Mouse (Mus musculus) c-Kit-positive CD71-positive TER-119-negative erythroid progenitor cells, embryonic 14.5 days (primary cell): ENCODE measurements around the gene Olfr263.
A peak's percentile ranks its signal among the peaks of the same experiment; 100 is the strongest.
"Not testable (repeated sequence)": the region's sequence is repeated elsewhere in the genome, so short reads cannot be mapped to it uniquely, and the experiment has no call there.

Experiments used
- DNase-seq: peaks from one replicate; pipeline ENCODE4 v3.0.0-alpha.2; 2013; ENCODE audit warnings: low read depth

Olfr263 gene

DNA sequence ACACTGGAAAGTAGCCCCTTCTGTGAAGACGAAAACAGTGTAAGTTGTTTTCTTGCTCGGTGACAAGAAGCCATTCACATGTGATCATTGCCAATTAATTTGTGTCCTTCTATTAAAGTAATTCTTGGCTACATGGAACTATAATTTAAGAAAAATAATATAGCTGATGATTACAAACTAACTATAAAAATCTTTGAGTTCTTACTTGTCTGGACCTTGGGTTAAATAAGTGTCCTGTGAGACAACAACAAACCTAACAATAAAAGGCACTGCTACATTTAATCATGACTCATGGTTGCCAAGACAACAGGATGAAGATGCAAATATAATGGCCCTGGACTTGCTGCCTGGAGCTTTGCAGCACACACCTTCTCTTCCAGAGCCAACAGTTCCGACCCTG is at the start of gene Olfr263:
TSS of gene Olfr263 (plus strand) at position 301 of the 400 bp plus-strand sequence.
- not testable (repeated sequence) for DNase-seq

DNA sequence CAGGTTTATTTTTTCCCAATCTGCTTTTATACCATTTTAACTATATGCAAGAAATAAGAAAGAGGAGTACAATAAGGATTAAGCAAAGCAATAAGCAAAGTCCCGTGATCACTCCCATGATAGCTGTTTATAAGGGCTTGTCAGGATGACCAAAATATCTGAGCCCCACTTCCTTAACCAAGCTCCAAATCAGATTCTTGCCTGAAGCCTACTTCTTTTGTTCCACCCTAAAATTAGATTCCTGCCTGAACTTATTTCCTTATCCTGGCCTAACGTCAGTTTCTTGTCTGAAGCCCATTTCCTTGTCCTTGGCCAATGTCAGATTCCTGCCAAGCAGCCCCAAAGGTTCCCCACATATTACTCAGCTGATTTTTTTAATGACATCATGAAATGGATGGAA is 46.8 kb upstream of the Olfr263 start:
- DNase-seq, result no peak

DNA sequence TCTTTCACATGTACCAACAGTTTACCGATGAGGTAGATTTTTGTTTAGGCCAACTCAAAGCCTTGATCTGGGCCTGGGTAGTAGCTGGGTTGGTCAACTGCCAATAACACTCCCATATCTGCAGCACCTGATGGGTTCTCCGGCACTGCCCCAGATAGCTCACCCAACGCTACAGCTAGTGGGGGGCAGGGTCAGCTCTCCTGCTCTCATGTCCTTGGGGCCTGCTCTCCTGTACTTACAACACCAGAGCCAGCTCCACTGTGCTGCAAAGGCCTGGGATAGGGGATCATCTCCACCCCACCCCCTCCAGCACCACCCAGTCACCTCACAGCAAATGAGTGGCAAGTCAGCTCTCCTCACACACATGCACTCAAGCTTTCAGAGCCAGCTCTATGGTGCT is 19.7 kb upstream of the Olfr263 start:
- DNase-seq, result no peak

DNA sequence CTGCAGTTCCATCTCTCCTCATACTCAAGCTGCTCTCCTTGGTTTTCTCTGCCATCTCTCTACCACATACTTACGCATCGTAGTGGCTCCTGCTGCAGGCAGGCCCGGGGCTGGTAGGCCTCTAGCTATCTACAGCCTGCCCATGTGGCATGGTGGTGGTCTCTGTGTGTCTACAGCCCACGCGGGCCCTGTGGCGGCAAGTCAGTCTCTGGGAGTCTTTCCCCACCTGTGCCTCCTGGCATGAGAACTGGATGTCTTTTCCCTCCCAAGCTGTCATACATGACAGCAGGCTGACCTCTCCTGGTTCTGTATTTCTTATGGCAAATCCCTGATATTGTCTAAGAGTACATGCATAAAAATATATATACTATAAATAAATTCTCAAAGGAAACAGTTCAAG is 19.0 kb upstream of the Olfr263 start:
- no peak for DNase-seq

DNA sequence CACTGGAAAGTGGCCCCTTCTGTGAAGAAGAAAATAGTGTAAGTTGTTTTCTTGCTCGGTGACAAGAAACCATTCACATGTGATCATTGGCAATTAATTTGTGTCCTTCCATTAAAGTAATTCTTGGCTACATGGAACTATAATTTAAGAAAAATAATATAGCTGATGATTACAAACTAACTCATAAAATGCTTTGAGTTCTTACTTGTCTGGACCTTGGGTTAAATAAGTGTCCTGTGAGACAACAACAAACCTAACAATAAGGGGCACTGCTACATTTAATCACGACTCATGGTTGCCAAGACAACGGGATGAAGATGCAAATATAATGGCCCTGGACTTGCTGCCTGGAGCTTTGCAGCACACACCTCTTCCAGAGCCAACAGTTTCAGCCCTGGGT is 18.3 kb upstream of the Olfr263 start, which contains the start of gene Olfr1369-ps1:
TSS of gene Olfr1369-ps1 (plus strand) at position 301 of the 400 bp plus-strand sequence.
- DNase-seq, result not testable (repeated sequence)

DNA sequence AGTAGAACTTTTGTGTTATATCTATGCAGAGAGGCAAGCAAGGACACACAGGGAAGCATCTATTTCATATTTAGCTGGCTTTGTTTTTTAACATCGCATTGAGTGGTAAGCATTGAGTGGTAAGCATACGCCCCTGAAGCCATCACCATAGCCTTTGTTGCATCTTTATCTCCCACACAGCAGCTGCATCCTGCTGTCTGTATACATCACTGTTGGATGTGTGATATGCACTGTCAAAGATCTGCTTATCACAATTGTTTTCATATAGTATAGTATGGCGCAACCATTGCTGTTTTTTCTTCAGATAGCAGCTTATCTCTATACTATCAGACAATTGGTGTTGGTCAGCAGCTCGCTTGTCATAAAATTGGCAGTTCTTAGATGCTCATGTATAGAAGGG is 15.3 kb upstream of the Olfr263 start:
- no peak for DNase-seq

DNA sequence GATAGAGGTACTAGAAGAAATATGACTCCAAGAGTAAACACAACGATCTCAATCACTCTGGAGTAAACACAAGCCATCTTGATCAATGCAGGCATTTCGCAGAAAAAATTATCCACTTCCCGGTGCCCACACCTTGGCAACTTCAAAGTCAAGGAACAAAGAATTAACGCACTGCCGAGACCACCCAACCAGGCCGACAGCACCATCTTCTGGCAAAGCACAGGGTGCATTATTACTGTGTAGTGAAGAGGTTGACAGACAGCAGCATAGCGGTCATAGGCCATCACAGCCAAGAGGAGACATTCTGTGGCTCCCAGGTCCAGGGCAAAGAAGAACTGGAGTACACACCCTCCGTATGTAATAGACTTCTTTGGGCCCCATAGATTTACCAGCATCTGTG is 13.0 kb downstream of the Olfr263 start:
- no peak for DNase-seq

DNA sequence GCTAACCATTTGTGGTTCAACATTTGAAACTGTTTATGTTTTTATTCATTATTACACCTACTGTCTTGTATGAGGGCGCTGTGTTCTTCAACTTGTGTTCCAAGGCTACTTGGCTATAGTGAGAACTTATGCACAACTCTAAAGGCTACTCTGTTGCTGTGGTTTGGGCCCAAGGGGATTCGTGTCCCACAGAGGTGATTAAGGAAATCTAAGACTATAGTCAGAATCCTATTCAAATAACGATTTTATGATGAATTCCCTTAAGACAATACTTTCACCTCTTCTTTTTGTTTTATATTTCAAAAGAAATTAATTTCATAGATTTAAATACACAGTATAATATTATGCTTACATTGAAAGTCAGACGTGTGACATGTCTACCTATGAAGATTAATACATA is 16.3 kb downstream of the Olfr263 start, which contains the start of gene Olfr1368:
TSS of gene Olfr1368 (minus strand) at position 101 of the 400 bp plus-strand sequence.
- no peak for DNase-seq

DNA sequence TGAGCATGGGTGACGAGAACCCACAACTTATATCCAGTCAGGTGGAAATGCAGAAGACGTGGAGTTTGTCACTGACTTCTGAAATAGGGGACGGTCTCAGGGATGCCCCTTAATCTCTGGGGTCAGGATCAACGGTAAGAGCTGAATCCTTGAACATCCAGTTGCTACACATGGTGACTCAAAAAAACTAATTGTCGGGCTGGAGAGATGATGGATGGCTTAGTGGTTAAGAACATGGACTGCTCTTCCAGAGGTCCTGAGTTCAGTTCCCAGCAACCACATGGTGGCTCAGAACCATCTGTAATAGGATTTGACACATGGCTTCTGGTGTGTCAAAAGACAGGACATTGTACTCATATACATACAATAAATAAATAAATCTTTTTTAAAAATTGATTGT is 26.4 kb downstream of the Olfr263 start:
- no peak for DNase-seq

DNA sequence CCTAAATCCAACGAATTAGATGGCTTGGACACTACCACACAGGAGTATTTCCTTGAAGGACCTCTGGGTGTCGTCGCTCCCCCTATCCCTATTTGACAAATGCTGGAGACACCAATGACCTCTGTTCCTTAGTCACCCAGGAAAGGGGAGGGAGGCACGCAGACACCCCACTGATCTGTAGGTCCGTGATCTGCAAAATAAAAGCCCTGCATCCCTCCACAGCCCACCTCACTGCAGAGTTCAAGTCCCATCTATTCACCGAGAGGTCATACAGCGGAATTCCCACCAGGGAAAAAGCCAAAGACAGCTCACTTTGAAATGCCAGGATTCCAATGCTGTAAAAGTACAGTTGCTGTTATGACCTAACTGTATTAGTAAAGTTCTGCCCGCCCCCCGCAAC is 28.6 kb downstream of the Olfr263 start:
- DNase-seq, result no peak

DNA sequence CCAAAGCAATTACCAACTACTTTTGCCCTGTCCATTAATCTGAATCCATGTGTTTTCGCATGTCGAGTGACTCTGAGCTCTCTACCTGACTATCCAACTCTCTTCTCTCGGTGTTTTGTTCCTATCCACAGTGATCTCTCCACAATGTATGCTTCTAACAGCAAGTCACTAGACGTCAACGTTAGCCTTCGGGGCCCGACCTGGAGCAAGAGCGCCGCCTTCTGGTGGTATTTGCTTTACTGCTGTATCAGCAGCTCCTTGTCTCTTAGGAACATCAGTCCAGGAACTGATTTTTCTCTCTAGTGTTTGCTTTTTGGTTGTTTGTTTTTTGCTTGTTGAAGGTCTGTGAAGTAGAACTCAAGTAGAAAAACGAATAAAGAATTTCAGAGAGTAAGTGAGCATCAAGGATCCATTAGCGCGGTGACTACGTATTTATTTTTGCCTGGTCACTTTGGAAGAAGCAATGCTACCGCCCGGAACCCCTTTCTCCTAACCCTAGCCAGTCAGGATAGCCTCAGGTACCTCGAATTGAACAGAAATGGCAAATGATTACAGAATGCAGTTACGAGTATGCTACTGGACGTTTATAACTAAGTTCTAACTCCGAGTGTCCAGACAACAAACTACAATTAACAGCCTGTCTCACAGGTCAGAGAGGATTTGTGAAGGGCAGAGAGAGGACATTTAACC is 29.5 kb downstream of the Olfr263 start:
- peak; percentile 66 for DNase-seq

DNA sequence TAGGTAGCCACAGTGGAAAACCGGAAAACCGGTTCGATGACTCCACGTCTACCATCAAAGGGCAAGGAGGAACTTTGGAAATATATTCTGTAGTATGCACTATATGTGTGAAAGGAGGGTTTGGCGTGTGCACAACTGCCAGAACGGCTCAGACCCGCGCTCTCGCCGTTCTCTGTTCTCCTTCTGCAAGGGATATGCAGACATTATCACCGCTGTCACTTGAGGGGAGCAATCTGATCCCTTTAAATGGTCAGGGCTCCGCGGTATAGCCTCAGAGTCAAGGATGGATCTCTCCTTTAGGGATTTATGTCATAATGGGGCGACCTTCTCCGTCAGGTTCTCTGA is 30.0 kb downstream of the Olfr263 start:
- DNase-seq, result no peak

DNA sequence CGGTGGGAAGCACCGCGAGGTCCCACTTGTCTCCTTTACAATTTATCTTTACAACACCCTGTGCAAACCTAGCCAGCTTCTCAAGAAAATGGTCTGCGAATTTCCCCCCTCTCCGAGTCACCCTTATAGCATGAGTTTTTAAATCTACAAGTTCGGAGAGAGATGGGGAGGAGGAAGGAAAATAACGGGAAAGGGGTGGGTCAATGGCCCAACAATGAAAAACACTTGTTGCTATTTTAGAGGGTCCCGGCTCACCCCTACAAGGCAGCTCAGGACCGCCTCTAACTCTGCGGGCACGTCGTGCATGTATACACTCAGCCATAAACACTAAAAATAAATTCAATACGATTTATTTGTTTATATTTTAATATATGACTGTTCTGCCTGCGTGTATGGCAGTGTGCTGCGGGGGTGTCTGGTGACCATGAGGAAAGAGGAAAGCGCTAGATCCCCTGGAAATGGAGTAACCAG is 30.6 kb downstream of the Olfr263 start:
- no peak for DNase-seq

DNA sequence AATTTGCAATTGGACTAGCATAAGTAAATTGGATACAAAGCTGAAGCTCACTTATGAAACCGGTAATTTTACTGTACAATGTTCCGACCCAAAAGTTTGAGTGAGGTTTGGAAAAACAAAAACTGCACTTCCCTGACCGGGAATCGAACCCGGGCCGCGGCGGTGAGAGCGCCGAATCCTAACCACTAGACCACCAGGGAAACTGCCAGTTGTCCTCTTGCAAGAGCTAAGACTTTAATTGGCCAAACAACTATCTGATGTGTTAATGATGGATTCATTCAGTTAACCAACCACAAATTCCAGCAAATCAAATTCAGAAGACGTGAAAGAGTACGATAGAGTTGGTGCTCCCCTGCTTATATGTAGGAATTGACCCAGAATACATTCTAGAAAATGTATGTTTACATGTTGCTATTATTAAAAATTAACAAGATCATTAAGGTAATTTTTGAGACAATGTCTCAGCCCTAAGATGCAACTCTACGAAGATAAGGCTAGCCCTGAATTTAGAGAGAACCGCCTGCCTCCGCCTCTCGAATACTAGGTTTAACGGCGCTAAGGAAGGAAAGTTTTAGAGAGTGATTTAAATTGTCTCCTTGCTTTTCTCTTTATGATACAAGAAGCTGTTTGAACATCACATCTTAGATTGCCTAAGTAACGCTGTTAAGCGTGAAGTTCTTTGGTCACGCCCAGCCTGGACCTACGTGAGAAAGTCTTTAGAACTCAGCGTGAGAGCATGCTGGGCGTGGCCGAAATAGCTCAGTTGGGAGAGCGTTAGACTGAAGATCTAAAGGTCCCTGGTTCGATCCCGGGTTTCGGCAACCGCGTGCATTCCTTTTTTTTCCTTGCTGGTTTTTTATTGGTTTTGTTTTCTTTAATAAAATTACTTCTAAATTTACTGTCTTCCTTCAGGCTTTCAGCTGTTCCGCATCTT is 31.5 kb downstream of the Olfr263 start:
- peak; percentile 85 for DNase-seq

DNA sequence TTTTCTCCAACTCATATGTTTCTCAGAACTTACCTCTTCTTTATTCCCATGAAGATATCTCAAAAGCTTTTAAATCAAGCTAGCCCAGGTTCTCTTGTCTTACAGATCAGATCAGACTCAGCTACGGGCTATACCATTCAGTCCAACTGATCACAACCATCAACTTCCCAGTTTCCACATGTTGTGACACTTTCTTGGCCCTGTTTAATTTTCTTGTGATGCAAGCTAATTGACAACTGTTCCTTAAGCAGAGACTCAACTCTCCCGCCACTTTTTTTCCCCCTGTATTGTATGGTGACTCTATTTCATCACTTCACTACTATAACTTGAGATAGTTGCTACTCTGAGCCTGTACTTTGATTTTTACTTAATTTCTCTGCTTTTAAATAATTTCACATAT is 32.2 kb downstream of the Olfr263 start:
- no peak for DNase-seq

DNA sequence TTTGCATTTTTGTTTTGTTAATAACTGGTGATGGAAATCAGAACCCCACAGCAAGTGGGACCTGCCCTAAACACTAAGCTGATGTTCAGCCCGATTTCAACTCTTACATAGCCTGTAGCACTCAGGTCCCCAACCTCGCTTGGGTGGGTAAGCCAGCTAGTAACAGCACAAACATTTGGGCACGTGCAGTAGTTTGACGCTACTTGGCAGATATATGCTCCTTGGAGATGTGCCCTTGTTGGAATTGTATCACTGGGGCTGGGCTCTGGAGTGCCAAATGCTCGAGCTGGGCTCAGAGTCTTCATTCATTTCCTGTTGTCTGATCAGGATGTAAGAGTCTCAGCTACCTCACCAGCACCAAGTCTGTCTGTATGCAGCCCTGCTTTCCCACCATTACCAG is 33.2 kb downstream of the Olfr263 start:
- DNase-seq, result no peak

DNA sequence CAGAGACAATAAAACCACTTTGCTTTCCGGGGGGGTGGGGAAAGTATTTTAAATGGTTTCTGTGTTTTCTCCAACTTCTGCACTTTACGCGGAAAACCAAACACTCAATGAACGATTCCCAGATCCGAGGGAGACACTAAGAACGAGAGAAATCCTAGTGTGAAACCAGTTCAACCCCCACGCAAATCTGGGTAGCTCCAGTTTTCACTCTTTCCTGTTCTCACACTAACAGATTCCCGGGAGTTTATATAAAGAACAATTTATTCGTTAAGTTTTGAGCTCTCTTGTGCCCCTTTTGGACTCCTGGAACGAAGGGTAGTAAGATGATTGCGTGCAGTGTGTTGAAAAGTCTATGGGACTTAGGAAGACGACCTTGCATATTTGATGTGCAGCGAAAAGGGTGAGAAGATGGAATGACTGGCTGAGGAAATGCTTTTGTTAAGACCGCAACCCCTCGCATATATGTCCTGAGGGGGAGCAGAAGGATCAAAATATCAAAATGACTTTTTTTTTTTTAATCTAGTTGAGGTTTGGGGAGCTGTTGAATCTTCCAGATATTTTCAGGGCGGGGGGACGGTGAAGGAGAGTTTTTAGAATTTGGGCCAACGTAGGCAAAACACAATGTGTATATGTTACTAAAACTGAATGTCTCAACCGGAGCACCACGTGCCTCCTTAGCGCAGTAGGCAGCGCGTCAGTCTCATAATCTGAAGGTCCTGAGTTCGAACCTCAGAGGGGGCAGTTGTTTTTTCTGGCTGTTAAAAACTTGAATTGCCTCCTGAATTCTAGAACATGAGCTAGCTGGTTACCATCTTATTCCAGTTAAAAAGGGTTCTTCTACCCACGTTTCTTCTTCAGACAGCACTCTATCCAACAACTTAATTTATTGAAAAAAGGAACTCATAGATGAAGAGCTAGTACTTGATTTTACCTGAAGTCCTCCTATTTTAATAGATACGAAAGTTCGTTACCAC is 37.8 kb downstream of the Olfr263 start:
- DNase-seq, result peak; percentile 76

DNA sequence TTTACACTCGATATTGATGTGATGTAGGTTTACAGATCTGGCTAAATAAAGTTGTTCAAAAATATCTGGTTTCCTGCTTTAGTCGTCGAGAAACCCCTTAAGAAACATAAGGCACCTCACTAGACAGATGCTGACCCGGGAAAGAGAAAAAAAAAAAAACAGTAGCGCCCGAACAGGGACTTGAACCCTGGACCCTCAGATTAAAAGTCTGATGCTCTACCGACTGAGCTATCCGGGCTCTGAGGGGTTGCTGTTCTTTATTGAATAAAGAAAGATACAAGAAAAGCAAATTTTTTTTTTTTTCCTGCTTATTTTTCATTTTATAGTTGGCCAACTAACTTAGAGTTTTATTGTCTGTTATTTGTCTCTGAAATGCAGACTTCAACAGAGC is 38.5 kb downstream of the Olfr263 start:
- DNase-seq, result peak; percentile 42

DNA sequence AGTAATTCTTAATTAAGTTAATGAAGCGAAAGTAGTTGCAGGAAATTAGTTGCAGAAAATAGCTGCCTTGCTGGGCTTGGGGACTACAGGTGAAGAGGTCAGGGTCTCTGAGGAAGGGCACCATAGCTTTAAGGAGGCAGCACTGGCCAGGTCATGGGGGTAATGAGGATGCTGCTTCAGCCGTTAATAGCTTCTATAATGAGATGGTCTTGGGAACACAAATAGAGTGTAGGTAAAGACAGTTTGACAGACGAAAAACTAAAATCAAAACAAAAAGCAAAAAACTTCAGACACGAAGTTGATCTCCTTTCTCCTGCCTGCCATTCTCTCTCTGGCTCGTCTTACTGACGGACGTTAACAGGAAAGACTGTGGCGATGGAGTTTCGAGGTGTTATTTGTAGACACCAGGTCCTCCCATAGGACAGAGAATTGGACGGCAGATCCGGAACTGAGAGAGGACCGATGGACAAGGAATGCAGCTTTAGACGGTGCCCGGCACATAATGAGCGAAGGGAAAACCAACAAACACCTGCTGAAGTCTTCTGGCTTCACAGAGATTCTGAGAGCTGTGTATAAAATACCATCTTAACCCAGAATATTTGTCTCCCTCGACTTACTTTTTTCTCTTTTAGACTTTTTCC is 39.1 kb downstream of the Olfr263 start:
- DNase-seq, result peak; percentile 65

DNA sequence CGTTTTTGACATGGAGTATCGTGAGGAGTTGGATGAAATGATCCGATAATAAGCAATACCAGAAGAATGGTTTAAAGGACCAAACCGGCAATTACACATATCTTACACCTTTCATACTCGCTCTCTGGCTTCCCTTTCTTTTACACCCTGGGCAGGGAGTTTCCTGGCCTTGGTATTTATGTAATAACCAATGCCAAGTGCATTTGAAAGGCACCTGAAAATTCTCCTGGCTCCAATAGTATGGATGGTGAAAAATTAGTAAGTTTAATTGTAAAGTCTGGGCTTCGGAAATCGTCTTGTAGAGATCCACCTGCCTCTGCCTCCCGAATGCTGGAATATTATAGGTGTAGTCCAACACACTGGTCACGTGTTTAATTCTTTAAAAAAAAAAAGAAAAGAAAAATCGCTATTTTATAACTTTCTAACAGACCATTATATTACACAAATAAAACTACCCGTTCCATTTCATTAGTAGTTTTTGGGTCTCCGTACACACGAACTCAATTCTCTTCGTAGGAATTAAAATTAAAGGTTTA is 39.8 kb downstream of the Olfr263 start:
- DNase-seq, result peak; percentile 48
